Mouse (Mus musculus): ENCODE data around the gene Cpe.
"Not testable (repeated sequence)": the region's sequence is repeated elsewhere in the genome, so short reads cannot be mapped to it uniquely, and the experiment has no call there.

Cpe gene

GRCm38 (mm10) chr8:64674951-64675585, 17.8 kb downstream of the Cpe start:
- no peak for DNase-seq

DNA sequence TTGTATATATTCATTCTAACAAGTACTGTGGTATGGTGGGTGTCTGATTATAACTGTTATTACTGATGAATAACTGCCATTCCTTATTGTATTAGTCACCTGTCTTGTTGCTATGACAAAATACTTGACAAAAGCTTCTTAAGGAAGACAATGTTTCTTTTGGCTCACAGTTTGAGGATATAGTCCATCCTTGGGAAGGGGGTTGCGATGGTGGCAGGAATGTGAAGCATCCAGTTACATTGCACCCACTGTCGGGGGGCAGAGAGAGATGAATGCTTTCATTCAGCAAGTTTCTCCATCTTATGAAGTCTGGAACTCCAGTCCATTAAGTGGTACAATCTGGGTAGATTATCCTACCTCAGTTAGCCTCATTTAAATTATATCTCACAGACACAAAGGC, 19.9 kb downstream of the Cpe start:
- no peak for DNase-seq

DNA sequence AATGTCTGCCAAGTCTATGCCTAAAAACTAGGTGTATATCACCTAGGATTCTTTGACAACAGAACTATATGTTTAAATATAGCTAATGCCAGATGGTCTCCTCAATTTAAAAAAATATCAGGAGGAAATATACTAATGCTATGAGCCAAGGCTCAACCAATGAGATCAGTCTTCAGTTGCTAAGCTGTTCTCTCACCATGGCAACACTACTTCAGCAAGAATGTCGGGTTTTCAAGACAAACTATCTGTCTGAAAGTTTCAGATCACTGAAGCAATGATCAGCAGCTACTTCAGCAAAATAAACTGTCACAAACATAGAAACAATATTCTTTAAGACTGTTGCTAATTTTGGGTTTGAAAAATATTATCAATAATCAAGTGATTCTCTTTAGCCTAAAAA, 20.9 kb downstream of the Cpe start:
- no peak for DNase-seq

DNA sequence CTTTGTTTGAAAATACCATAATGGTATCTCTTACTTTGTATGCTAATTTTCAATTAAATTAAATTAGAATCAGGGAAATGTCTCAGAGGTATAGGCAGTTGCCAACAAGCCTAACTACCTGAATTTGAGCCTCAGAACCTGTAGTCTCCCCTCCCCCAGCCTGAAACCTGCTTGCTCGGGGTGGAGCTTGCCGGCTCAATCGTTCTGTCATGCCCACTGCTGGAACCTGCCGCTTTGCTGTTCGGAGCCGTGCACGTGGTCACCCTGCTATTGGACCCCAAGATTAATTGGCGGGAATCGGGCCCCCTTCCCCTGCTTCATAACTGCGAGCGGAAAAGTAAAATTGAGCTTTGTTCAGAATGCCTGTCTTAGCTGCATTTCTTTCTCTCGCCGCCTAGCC, 26.5 kb downstream of the Cpe start:
- DNase-seq: not testable (repeated sequence)

DNA sequence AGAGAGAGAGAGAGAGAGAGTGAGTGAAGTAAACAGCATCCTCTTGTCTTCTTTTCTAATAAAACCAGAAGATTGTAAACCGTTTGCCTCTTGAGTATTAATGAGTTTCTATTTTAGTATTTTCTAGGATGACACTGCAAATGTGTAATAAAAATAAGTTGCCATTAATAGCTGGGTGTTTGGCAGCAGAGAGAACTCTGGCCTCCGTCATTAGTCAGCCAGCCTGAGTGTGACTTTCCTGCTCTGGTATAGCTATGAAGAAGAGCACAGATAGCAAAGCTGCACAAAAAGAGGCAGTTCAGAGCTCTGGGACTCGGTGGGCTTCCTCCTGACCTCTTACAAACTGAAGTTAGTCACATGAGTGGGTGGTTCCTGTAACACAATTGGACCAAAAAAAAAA, 27.3 kb downstream of the Cpe start:
- no peak for DNase-seq

DNA sequence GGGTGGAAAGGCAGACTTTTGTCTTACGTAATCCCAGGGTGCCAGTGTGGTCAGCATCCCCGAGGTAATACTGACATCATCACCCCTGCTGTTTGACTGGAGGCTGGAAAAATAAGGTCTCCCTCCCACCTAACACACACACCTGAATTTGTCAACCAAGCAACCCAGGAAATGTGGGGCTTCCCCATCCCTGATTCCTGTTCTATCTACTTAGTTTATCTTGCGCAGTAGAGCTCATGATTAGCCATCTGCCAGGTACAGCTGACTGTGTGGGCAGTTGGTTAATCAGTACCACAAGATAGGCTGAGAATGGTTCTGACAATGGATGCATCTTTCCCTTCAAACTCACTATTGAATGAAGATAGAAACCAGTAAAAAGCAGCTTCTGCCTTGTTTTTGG, 28.0 kb downstream of the Cpe start:
- no peak for DNase-seq

- DNase-seq: no peak
Observed at GRCm38 (mm10) chr8:64664350-64664749, 28.5 kb downstream of the Cpe start.

- DNase-seq: no peak
Observed at GRCm38 (mm10) chr8:64659097-64659496, 33.8 kb downstream of the Cpe start.

- DNase-seq: no peak
Observed at GRCm38 (mm10) chr8:64657980-64658401, 34.9 kb downstream of the Cpe start.

DNA sequence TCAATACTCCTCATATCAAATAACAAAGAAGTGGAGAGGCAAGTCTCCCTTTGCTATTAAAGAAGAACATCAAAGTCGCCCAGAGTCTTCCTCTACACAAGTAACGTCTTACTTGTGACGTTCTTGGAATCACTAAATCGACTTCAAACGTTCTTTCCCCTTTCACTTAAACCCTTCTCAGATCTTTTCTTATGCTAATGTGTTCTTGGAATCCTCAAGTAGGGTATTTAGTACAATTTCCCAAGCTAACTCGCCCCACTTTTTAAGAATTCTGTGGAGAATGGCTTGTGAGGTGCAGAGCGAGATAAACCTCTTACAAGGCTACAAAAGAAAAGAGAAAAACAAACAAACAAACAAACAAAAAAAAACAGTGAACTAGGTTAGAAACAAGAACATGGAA, 35.3 kb downstream of the Cpe start:
- no peak for DNase-seq

- DNase-seq: no peak
Observed at GRCm38 (mm10) chr8:64655887-64656286, 37.0 kb downstream of the Cpe start.

GRCm38 (mm10) chr8:64655087-64655486, 37.8 kb downstream of the Cpe start:
- DNase-seq: no peak

- DNase-seq: no peak
Observed at GRCm38 (mm10) chr8:64652285-64652684, 40.6 kb downstream of the Cpe start.

DNA sequence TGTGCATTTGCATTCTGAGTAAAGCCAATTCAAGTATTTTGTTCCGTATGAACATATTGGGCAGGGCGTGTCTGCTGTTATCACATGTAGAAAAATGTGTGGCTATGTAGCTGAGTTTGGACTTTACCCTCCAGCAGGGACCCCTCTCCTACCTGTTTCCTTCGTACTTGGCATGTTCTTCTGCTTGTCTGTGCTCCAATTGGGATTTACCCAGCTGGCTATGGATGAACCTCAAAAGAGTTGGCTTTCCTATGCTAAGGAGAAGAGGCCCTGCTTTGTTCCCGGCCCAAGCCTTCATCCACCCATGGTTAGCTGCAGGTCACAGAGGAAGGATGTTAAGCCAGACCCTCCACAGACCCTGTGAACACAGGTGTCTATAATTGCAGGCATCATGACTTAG, 44.8 kb downstream of the Cpe start:
- no peak for DNase-seq

DNA sequence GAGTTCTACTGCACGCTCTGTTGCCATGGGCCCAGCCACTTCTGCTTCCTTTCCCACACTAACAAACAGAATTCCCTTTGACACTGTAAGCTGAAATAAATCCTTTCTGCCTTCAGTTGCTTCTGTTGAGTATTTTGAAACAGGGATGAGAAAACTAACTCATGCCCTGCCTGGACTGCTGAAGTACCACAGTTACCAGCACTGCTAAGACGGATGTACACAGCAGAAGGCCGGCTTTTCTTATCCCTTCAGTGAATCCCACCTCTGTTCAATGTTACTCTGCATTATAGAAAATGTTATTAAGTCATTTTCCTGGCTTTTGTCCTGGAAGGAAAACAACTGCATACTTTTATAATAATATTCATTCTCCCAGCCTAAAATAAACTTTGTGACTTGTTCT, 45.7 kb downstream of the Cpe start:
- DNase-seq: no peak

DNA sequence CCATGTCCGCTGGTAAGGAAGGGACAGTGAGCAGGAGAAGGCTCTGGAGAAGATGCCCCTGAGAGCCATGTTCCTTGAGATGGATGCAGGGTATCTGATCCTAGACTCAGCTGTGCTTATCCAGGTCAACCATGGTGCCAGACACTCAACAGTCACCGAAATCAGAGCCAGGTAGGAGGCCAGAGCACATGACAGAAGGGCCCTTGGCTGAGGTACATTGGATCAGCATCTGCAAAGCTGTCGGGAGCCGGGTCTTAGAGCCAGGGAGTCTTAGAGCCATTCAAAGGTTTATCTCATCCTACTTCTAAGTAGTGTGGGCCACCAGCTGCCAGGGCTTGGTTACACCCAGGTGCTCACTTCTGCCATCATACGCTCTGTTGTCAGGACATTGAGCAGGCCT, 46.4 kb downstream of the Cpe start:
- no peak for DNase-seq

- no peak for DNase-seq
Observed at GRCm38 (mm10) chr8:64644108-64645005, 48.5 kb downstream of the Cpe start.

- DNase-seq: no peak
Observed at GRCm38 (mm10) chr8:64643382-64643781, 49.5 kb downstream of the Cpe start.

DNA sequence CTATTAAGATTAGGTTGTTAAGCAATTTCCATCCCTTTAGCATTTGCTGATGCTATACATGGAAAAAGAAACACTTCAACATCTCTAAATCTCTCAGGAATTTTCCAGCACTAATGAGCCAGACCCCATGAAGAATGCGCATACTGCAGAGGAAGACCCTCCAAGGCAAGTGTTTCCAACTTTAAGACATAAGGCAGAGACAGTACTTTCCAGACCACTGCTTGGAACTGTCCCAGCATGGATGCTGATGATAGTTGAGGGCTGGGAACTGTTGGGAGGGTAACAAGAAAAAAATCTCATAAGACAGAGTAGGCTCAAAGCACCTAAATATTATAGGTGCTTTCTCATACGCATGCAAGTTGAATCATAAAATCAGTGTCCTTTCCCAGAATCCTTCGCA, 50.1 kb downstream of the Cpe start:
- no peak for DNase-seq

DNA sequence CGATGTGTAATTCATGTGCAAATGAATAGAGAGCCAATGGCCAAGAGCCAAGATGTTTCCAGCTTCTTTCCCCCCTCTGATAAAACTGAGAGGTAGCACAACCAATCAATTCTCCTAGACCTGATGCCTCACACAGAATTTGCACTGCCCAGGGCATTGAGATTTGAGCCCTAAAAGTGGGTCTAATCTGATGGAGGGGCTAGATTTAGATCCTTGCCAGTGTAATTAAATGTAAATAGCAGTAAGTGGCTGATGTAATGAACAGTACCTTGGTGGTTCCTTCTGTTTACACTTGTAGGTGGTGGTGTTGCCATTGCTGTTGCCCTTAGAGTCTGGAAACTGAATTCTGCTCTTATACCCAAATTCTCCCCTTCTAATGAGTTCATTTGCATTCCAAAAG, 52.3 kb downstream of the Cpe start:
- no peak for DNase-seq

DNA sequence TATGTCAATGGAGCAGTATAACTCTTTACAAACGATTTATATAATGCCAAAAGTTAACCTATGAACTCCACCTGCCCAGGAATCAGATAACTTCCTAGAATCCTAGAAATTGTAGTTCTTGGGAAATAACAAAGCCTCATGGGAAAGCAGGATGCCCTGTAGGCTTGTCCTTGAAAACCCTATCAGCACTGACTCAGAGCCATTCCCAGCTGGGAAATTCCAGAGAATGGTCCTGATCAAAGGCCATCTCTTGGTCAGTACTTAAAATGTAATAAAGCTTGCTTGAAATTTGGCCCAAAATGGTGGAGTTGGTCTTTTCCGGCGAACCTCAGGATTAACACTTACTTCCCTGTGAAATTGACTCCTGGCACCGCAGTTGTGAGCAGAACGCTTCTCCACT, 53.2 kb downstream of the Cpe start:
- DNase-seq: no peak

GRCm38 (mm10) chr8:64634901-64635300, 58.0 kb downstream of the Cpe start:
- DNase-seq: no peak

GRCm38 (mm10) chr8:64634131-64634865, 58.6 kb downstream of the Cpe start:
- no peak for DNase-seq

DNA sequence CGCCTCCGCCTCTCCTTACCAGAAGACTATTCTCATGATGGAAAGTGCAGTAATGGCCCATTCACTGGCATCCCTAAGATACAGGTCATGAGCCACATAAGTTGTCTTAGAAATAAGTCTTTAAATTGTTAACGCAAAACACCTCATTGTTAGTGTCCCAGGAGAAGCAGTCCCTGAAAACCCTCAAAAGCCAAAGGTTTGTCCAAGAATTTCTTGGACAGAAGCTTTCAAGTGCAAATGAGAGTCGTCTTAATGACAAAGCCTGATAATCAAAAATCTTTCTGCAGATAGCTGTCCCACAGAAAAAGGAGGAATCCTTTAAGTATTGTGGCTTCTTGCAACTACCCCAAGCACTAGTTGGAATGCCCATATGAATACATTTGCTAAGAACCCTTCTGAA, 60.7 kb downstream of the Cpe start:
- no peak for DNase-seq

Data from lung, postnatal 14 days (tissue).